Mouse (Mus musculus) embryonic facial prominence, embryonic 13.5 days (tissue): ENCODE measurements around the gene Rbm8a. TPM values are rescaled to one million over a fixed set of nuclear protein-coding genes. Genes with fewer than 3 reads are reported as not detected.
"Not testable (repeated sequence)": the region's sequence is repeated elsewhere in the genome, so short reads cannot be mapped to it uniquely, and the experiment has no call there.

Source experiments
- ATAC-seq: fragments of 200-750 bp; cut with Nextera tagmentation; 2 replicates; pipeline ENCODE4 v1.8.0; 2017; ENCODE audit warnings: low read depth; ENCODE audit not compliant: insufficient number of reproducible peaks, insufficient read depth, low FRiP score, low TSS enrichment
- H3K27ac ChIP-seq: fragments of 300-500 bp; sonication (generic); 2 replicates; pipeline ENCODE4 v1.5.1; 2015; ENCODE audit warnings: moderate library complexity, mild to moderate bottlenecking, inconsistent platforms
- H3K27me3 ChIP-seq: fragments of 300-500 bp; sonication (generic); 2 replicates; pipeline ENCODE4 v1.6.1; 2015; ENCODE audit warnings: mild to moderate bottlenecking, inconsistent platforms
- H3K36me3 ChIP-seq: fragments of 300-500 bp; sonication (generic); 2 replicates; pipeline ENCODE4 v1.6.1; 2015; ENCODE audit warnings: mild to moderate bottlenecking, inconsistent platforms
- H3K4me1 ChIP-seq: fragments of 300-500 bp; sonication (generic); 2 replicates; pipeline ENCODE4 v1.6.1; 2015; ENCODE audit warnings: inconsistent platforms
- H3K4me2 ChIP-seq: fragments of 300-500 bp; sonication (generic); 2 replicates; pipeline ENCODE4 v1.6.1; 2015; ENCODE audit warnings: moderate library complexity, mild to moderate bottlenecking, inconsistent platforms
- H3K4me3 ChIP-seq: fragments of 300-500 bp; sonication (generic); 2 replicates; pipeline ENCODE4 v1.5.1; 2015; ENCODE audit warnings: mild to moderate bottlenecking, inconsistent platforms
- H3K9ac ChIP-seq: fragments of 300-500 bp; sonication (generic); 2 replicates; pipeline ENCODE4 v1.6.1; 2015; ENCODE audit warnings: mild to moderate bottlenecking, inconsistent platforms
- H3K9me3 ChIP-seq: fragments of 300-500 bp; sonication (generic); 2 replicates; pipeline ENCODE4 v1.6.1; 2016; ENCODE audit warnings: inconsistent platforms
- WGBS: fragments of 180-500 bp; shearing (Covaris S2); methylation state at CpG from one replicate; pipeline ENCODE4 v1.1.7; 2015; ENCODE audit warnings: mixed read lengths; 5-methylcytosine and 5-hydroxymethylcytosine counted together
- polyA plus RNA-seq: library from polyadenylated mRNA; unstranded; fragments of >200 nt; fragmentation: Nextera tagmentation; extraction: Ambion mirVana; gene quantifications from 2 replicates; pipeline ENCODE4 v1.2.1, GENCODE M21; 2015

Rbm8a gene
- polyA plus RNA-seq, 1 experiment from 2014 or later: 157 TPM

DNA sequence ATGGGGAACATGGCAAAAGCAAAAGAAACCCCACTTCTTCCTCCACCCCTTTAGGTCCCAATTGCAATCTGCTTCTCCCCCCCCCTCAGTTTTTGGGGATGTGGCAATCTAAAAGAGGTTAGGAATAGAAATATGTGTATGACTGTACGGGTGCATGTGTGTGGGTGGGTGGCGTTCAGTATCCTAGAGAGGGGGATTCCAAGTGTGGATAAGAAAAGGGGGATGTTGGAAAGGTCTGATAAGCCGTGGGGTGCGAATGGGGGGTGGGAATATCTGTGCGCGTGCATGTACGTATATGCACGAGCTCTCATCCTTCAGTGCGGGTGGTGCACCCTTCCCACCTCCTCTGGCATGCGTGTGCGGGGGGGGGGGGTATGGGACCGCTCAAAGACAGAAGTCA, 32.9 kb upstream of the Rbm8a start:
- Histone ChIP-seq H3K27me3 (peaks cover 32% of the 10 kb centered on the region), H3K9me3 (no peaks in the 10 kb centered on the region), H3K4me1 (peaks cover 57% of the 10 kb centered on the region), H3K9ac (peak overlapping the region; percentile 80), H3K36me3 (no peaks in the 10 kb centered on the region), H3K27ac (no peak overlapping the region), H3K4me3 (peak overlapping the region; percentile 58), H3K4me2 (peak overlapping the region; percentile 98)
- 2% methylated on average over 9 of the region's 12 CpGs for WGBS
- no peak for ATAC-seq

DNA sequence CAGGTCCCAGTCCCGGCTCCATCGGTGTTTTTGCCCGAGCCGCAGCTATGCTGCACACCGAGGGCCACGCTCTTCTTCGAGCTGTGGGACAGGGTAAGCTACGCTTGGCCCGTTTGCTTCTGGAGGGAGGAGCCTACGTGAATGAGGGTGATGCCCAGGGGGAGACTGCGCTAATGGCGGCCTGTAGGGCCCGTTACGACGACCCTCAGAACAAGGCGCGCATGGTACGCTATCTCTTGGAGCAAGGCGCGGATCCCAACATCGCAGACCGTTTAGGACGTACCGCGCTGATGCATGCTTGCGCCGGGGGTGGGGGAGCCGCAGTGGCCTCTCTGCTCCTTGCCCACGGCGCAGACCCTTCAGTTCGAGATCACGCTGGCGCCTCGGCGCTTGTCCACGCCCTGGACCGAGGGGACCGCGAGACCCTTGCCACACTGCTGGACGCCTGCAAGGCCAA, 32.3 kb upstream of the Rbm8a start:
- H3K27me3 ChIP-seq: peaks cover 32% of the 10 kb centered on the region
- under 1% methylated on average over 40 of the region's 40 CpGs for WGBS
- H3K9me3 ChIP-seq: no peaks in the 10 kb centered on the region
- H3K9ac ChIP-seq: peak overlapping the region; percentile 80
- H3K4me3 ChIP-seq: peak overlapping the region; percentile 58
- ATAC-seq: no peak
- peak overlapping the region; percentile 77 for H3K27ac ChIP-seq
- H3K4me1 ChIP-seq: peaks cover 60% of the 10 kb centered on the region
- peak overlapping the region; percentile 98 for H3K4me2 ChIP-seq
- no peaks in the 10 kb centered on the region for H3K36me3 ChIP-seq

DNA sequence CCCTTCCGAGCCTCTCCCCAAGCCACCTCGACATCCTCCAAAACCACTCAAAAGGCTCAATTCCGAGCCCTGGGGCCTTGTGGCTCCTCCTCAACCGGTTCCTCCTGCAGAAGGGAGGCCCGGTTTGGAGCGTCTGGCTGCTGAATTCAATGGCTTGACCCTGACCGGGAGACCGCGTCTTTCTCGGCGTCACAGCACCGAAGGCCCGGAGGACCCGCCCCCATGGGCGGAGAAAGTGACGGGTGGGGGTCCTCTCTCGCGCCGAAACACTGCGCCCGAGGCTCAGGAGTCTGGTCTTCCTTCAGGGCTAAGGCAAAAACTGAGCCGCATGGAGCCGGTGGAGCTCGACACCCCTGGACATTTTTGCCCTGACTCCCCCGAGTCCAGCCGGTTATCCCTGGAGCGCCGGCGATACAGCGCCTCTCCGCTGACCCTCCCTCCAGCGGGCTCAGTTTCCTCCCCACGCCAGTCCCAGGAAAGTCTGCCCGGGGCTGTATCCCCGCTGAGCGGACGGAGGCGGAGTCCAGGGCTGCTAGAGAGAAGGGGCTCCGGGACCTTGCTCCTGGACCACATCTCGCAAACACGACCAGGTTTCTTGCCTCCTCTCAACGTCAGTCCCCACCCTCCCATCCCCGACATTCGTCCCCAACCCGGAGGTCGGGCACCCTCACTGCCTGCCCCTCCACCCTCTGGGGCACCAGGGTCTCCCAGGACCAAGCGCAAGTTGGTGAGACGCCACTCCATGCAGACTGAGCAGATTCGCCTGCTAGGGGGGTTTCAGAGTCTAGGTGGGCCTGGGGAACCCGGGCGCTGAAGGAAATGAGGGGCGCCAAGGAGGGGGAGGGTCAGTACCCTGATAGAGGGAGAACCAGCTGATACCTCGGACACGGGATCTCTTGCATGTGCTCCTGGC, 31.3 kb upstream of the Rbm8a start:
- peak overlapping the region; percentile 77 for H3K27ac ChIP-seq
- peaks cover 32% of the 10 kb centered on the region for H3K27me3 ChIP-seq
- no peaks in the 10 kb centered on the region for H3K36me3 ChIP-seq
- H3K9ac ChIP-seq: peak overlapping the region; percentile 80
- H3K9me3 ChIP-seq: no peaks in the 10 kb centered on the region
- ATAC-seq: no peak
- peak overlapping the region; percentile 58 for H3K4me3 ChIP-seq
- WGBS: 2% methylated on average over 54 of the region's 54 CpGs
- peaks cover 60% of the 10 kb centered on the region for H3K4me1 ChIP-seq
- peak overlapping the region; percentile 98 for H3K4me2 ChIP-seq

DNA sequence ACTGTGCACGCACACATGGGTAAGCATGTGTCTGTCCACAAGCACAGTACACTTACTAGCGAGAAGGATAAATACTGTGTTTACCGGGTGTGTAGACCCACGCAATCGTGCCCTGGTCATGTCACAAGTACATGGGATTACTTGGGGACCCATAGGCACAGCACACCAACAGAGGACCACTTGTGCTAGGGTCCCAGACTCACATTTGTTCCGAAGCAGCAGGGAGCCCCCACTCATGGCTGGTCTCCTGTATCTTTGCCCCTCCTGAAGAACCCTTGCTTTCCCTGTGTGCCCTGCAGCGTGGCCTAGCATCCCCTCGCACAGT, 30.7 kb upstream of the Rbm8a start:
- Histone ChIP-seq H3K27ac (no peak overlapping the region), H3K4me3 (peak overlapping the region; percentile 58), H3K4me2 (peak overlapping the region; percentile 98), H3K27me3 (peaks cover 32% of the 10 kb centered on the region), H3K9me3 (no peaks in the 10 kb centered on the region), H3K36me3 (0 out of 2 replicates have a peak, but pooled peaks cover 4% of the 10 kb centered on the region), H3K4me1 (peaks cover 66% of the 10 kb centered on the region), H3K9ac (peak overlapping the region; percentile 80; the same call in 1 of the 2 replicates)
- no peak for ATAC-seq
- WGBS: 50% methylated on average over 8 of the region's 8 CpGs

DNA sequence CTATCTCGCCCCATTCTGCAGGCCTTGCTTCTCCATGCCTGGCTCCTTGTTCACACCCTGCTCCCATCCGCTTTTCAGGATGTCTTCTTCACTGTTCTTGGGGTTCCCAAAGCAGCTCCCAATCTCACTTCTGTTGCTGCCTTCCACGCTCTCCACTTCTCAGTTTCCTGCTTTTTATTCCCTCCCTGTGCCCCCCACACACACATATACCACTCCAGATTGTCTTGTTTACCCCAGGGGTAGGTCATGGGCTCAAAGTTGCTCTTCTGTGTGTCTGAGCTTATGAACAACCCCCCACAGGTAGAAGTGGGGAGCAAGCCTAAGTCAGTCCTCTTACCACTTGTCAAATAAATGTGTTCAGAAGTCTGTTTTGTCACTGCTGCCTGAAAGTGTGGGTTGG, 30.3 kb upstream of the Rbm8a start:
- Histone ChIP-seq H3K4me2 (peak overlapping the region; percentile 98; the same call in 1 of the 2 replicates), H3K9ac (0 out of 2 replicates have a peak overlapping the region, but pooled peaks have one; percentile 80), H3K27ac (no peak overlapping the region), H3K4me3 (no peak overlapping the region), H3K4me1 (peaks cover 66% of the 10 kb centered on the region), H3K36me3 (0 out of 2 replicates have a peak, but pooled peaks cover 4% of the 10 kb centered on the region), H3K27me3 (peaks cover 32% of the 10 kb centered on the region), H3K9me3 (no peaks in the 10 kb centered on the region)
- 65% methylated on average over 3 of the region's 3 CpGs for WGBS
- ATAC-seq: no peak

DNA sequence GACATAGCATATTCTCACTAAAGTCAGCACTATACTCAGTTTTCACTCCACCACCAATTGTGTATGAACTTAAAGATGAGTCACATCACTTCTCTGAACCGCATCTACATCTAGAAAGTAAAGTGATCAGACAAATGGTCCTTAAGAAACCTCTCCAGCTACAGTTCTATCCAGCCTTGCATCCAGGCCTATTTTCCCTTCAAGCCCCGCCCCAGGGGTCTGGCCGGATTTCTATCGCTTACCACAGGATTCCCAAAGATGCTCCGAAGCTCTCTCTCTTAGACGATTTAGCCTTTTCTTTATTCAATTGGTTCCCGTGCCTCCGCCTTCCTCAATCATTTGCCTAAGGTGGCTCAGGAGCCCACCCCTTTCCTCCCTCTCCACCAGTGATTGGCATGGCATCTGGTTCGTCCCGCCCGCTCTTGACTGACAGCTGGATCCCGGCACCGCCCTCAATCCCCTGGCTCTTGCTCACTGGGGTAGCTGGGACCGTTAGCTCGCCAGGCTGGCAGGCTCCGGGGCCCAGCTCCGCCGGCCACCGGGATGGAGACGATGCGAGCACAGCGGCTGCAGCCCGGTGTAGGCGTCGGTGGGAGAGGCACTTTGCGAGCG, 29.0 kb upstream of the Rbm8a start, which contains the start of gene Lix1l:
Gene Lix1l, plus strand, starts transcription at position 511 of the 612 bp plus-strand sequence.
- H3K9me3 ChIP-seq: no peaks in the 10 kb centered on the region
- ATAC-seq: peak; percentile 93
- H3K9ac ChIP-seq: peak within 1 kb of the TSS; percentile 88
- H3K27ac ChIP-seq: peak within 1 kb of the TSS; percentile 96
- H3K4me3 ChIP-seq: peak within 1 kb of the TSS; percentile 70
- 1% methylated on average over 27 of the region's 27 CpGs for WGBS
- H3K4me1 ChIP-seq: peaks cover 67% of the 10 kb centered on the region
- 0 out of 2 replicates have a peak, but pooled peaks cover 4% of the 10 kb centered on the region for H3K36me3 ChIP-seq
- H3K27me3 ChIP-seq: peaks cover 21% of the 10 kb centered on the region
- peak within 1 kb of the TSS; percentile 81 for H3K4me2 ChIP-seq

DNA sequence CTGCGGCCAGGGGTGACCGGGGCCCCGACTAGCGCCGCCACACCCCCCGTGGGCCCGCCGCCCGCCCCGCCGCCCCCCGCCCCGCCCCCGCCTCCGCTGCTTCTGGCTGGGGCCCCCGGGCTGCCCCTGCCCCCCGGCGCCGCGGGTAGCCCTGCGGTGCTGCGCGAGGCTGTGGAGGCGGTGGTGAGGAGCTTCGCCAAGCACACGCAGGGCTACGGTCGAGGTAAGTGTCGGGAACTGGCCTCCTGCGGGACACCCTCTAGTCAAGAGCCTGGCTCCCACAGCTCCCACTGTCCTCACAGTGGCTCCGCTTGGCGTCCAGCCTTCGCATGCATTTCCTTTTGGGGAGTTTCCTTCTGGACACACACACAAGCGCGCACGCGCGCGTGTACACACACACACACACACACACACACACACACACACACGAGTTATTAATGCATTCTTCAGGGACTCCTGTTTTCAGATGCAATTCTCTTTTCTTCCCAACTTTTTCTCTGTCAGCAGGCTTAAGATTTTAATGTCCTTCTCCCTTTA, 28.4 kb upstream of the Rbm8a start:
- WGBS: 5% methylated on average over 14 of the region's 40 CpGs

DNA sequence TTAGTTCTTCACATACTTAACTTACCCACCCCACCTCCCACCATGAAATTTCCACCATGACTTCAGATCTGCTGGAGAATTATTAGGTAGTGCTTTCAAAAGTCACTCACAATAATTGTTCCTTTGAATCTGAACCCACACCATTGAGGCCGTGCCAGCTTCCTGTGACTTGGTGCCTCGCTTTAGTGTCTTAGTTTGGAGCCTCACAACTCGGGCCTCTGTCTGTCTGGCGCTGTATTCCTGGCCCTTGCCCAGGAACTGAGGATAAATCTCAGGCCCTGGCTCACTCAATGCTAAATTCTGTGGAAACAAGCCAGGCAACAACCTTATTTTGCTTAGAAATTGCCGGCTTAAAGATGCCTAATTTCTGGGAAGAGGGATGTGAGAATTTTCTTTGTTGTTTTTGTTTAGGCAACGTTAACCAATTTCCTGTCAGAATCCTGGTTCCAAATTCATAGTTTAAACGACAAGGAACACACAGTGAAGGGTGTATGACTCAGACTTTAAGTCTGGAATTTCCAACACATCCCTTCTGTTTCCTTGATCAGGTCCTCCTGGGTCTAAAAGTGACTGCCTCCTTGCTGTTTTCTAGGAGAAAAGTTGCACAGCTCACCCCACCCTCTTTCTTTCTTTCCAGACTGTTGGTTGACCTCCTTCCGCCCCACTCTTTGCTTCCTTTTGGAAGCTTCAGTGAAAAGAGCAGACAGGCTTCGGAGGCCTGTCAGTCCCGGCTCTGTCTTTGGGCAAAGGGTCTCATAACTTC, 27.6 kb upstream of the Rbm8a start:
- H3K4me3 ChIP-seq: peak overlapping the region; percentile 70
- 0 out of 2 replicates have a peak, but pooled peaks cover 8% of the 10 kb centered on the region for H3K36me3 ChIP-seq
- peaks cover 8% of the 10 kb centered on the region for H3K27me3 ChIP-seq
- H3K4me2 ChIP-seq: peak overlapping the region; percentile 81
- H3K9ac ChIP-seq: peak overlapping the region; percentile 88
- no peak for ATAC-seq
- peaks cover 54% of the 10 kb centered on the region for H3K4me1 ChIP-seq
- WGBS: 21% methylated on average over 10 of the region's 10 CpGs
- no peaks in the 10 kb centered on the region for H3K9me3 ChIP-seq
- peak overlapping the region; percentile 96 for H3K27ac ChIP-seq

More for the DNA sequence above, 28.4 kb upstream of the Rbm8a start:
- H3K9ac ChIP-seq: peak overlapping the region; percentile 88
- H3K27ac ChIP-seq: peak overlapping the region; percentile 96
- no peaks in the 10 kb centered on the region for H3K9me3 ChIP-seq
- H3K4me1 ChIP-seq: peaks cover 62% of the 10 kb centered on the region
- H3K4me2 ChIP-seq: peak overlapping the region; percentile 81
- H3K4me3 ChIP-seq: peak overlapping the region; percentile 70
- 0 out of 2 replicates have a peak, but pooled peaks cover 7% of the 10 kb centered on the region for H3K36me3 ChIP-seq
- peak; percentile 50; the same call in 1 of the 2 replicates for ATAC-seq
- H3K27me3 ChIP-seq: peaks cover 16% of the 10 kb centered on the region

DNA sequence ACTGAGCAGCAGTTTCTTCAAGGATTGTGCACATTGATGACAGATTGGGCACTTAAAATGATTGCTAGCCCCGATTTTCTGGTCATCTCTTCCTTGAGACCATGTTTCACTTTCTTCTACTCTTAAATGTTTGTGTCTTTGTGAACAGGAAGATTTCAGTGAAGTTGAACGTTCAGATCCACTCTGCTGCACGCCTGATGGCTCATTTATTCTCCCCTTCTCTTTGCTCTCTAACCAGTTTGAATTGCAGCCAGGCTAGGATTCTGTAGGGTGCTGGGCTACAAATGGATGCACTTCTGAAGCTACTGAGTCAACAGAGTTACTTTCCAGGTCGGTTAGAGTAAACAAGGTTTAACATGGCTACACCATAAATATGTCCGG, 27.0 kb upstream of the Rbm8a start:
- H3K9me3 ChIP-seq: no peaks in the 10 kb centered on the region
- H3K36me3 ChIP-seq: 0 out of 2 replicates have a peak, but pooled peaks cover 8% of the 10 kb centered on the region
- H3K4me1 ChIP-seq: peaks cover 48% of the 10 kb centered on the region
- peak overlapping the region; percentile 88 for H3K9ac ChIP-seq
- peak overlapping the region; percentile 70 for H3K4me3 ChIP-seq
- peaks cover 8% of the 10 kb centered on the region for H3K27me3 ChIP-seq
- peak overlapping the region; percentile 81 for H3K4me2 ChIP-seq
- H3K27ac ChIP-seq: peak overlapping the region; percentile 96
- ATAC-seq: no peak
- 42% methylated on average over 5 of the region's 5 CpGs for WGBS

DNA sequence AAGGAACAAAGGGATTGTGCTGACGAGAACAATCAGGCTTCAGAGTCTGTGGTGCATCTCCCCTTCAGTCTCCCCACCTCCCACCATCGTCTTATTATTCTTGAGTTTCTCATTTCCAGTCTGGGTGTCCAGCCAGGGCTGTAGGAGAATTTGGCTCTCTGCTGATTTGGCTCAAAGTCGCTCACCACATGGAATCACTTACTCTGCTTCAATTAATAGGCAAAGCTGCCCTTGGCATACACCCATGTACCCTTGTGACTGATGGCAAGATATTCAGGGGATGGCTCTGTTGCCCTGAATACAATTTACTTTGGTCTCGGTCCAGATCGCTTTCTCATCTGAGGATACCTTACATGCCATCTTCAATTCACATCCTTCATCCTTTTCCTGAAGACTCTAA, 26.4 kb upstream of the Rbm8a start:
- Histone ChIP-seq H3K4me1 (peaks cover 44% of the 10 kb centered on the region), H3K9me3 (no peaks in the 10 kb centered on the region), H3K36me3 (0 out of 2 replicates have a peak, but pooled peaks cover 8% of the 10 kb centered on the region), H3K9ac (peak overlapping the region; percentile 88), H3K4me2 (peak overlapping the region; percentile 81), H3K27me3 (peaks cover 8% of the 10 kb centered on the region), H3K27ac (peak overlapping the region; percentile 96), H3K4me3 (peak overlapping the region; percentile 70)
- ATAC-seq: no peak
- 42% methylated on average over 5 of the region's 5 CpGs for WGBS

DNA sequence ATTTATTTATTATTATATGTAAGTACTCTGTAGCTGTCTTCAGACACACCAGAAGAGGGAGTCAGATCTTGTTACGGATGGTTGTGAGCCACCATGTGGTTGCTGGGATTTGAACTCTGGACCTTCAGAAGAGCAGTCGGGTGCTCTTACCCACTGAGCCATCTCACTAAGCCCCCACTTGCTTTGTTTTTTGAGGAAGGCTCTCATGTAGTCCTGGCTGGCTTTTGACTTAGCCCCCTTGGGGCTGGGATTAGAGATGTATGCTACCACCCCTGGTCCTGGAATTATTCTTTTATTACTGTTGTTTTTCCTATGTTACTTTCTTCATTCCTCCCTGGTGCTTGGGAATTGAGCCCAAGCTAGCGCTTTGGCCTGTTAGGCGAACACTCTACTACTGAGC, 23.7 kb upstream of the Rbm8a start:
- 89% methylated on average over 4 of the region's 4 CpGs for WGBS
- not testable (repeated sequence) for ATAC-seq, H3K27ac ChIP-seq

More for the DNA sequence above, 23.7 kb upstream of the Rbm8a start:
- not testable (repeated sequence) for H3K9me3 ChIP-seq, H3K9ac ChIP-seq, H3K27me3 ChIP-seq, H3K4me3 ChIP-seq, H3K4me2 ChIP-seq
- Histone ChIP-seq H3K4me1 (peaks cover 27% of the 10 kb centered on the region), H3K36me3 (peaks cover 14% of the 10 kb centered on the region; the same call in 1 of the 2 replicates)
